Mouse (Mus musculus): ENCODE results near the gene Kcnh2. TPM values are rescaled to one million over a fixed set of nuclear protein-coding genes. Genes with fewer than 3 reads are reported as not detected.

Kcnh2 gene
- total RNA-seq, 1 experiment from 2014 or later, result 0.41 TPM

DNA sequence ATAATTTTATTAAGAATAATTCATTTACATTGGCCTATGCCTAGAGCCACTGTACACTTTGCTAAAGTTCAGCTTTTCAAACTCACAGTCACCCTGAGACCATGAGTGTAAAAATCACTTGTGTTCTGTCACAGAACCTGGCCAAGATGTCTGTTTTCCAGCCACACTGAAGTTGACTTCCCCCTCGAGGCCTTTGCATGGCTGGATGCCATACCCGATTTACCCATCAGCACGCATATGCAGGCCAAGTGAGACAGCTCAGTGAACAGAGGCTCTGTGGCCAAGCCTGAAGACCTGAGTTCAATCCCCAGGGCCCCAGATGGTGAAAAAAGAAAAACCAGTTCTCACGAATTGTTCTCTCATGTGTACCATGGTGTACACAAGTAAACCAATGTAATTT is 80.5 kb downstream of the Kcnh2 start:
- ATAC-seq (replicated peaks; ENCODE audit: low read depth, poor library complexity, severe bottlenecking), result no peak

Other genes starting within 250 kb of the Kcnh2 start
- 7.1 and 8.2 TPM in 2 replicates for gene Nupl2, start 186.6 kb downstream of the Kcnh2 start, total RNA-seq (2017)
- 0.05 TPM in 1 of 2 replicates, not detected in the other for gene Nos3, start 13.2 kb upstream of the Kcnh2 start, total RNA-seq (2017)
- 0.78 and 4.5 TPM in 2 replicates for gene Atg9b, start 40.5 kb upstream of the Kcnh2 start, total RNA-seq (2017)
- 11.5 and 32.2 TPM in 2 replicates for gene Abcb8, start 42.1 kb upstream of the Kcnh2 start, total RNA-seq (2017)
- gene Asic3, start 61.8 kb upstream of the Kcnh2 start, total RNA-seq (2017), result not detected in 2 replicates
- gene Cdk5, start 71.9 kb upstream of the Kcnh2 start, total RNA-seq (2017), result 13.9 and 14.3 TPM in 2 replicates
- gene Slc4a2, start 72.2 kb upstream of the Kcnh2 start, total RNA-seq (2017), result 18.9 and 35.9 TPM in 2 replicates
- 19.0 and 30.9 TPM in 2 replicates for gene Fastk, start 93.7 kb upstream of the Kcnh2 start, total RNA-seq (2017)
- 9.1 and 9.5 TPM in 2 replicates for gene Tmub1, start 96.2 kb upstream of the Kcnh2 start, total RNA-seq (2017)
- 23.6 and 35.8 TPM in 2 replicates for gene Agap3, start 100.6 kb upstream of the Kcnh2 start, total RNA-seq (2017)
- not detected in 2 replicates for gene Gbx1, start 175.6 kb upstream of the Kcnh2 start, total RNA-seq (2017)
- gene Asb10, start 189.4 kb upstream of the Kcnh2 start, total RNA-seq (2017), result 0.69 TPM in 1 of 2 replicates, not detected in the other
- gene 4931409K22Rik, start 205.2 kb upstream of the Kcnh2 start, total RNA-seq (2017), result not detected in 2 replicates
- gene Abcf2, start 225.9 kb upstream of the Kcnh2 start, total RNA-seq (2017), result 107 and 119 TPM in 2 replicates
- gene Chpf2, start 235.1 kb upstream of the Kcnh2 start, total RNA-seq (2017), result 12.3 and 13.3 TPM in 2 replicates